ENCODE assay signal across 8 mouse cellular contexts in genomic region chr7:131881876-131882615, GRCm38 (mm10).
DNase-seq lines count a peak whose midpoint lies in the region; ATAC-seq and TF ChIP-seq lines count a peak whose summit lies in the region.

No protein-coding gene starts in this region.

- H3K9me3 ChIP-seq in kidney, embryonic 14.5 days (ENCODE audit: control insufficient read depth, low read length) = no peaks in the 10 kb centered on the region
- H3K9me3 ChIP-seq in neural tube, embryonic 13.5 days = no peaks in the 10 kb centered on the region

- no peak overlapping the region for H3K9ac ChIP-seq in kidney, embryonic 14.5 days (ENCODE audit: low read depth, low read length)
- no peak overlapping the region for H3K9ac ChIP-seq in liver, adult 2 months (ENCODE audit: low read depth, low read length)
- no peak overlapping the region for H3K9ac ChIP-seq in neural tube, embryonic 13.5 days

- no peaks in the 10 kb centered on the region for H3K36me3 ChIP-seq in kidney, embryonic 14.5 days (ENCODE audit: control insufficient read depth, insufficient read depth, low read length)
- no peaks in the 10 kb centered on the region for H3K36me3 ChIP-seq in liver, adult 2 months (ENCODE audit: control insufficient read depth, insufficient read depth, low read length)
- H3K36me3 ChIP-seq in neural tube, embryonic 13.5 days = no peaks in the 10 kb centered on the region

- no peak overlapping the region for H3K27ac ChIP-seq in kidney, embryonic 14.5 days (ENCODE audit: low read depth, low read length)
- no peak overlapping the region for H3K27ac ChIP-seq in liver, adult 2 months (replicated peaks; ENCODE audit: insufficient read depth, low read depth, low read length)
- no peak overlapping the region for H3K27ac ChIP-seq in neural tube, embryonic 13.5 days (replicated peaks)

- no peak overlapping the region for H3K4me3 ChIP-seq in kidney, embryonic 14.5 days (ENCODE audit: low read length)
- no peak overlapping the region for H3K4me3 ChIP-seq in liver, adult 2 months (ENCODE audit: insufficient read depth, low read depth, low read length)
- H3K4me3 ChIP-seq in neural tube, embryonic 13.5 days = no peak overlapping the region

- no peaks in the 10 kb centered on the region for H3K79me2 ChIP-seq in liver, adult 2 months (ENCODE audit: control insufficient read depth, insufficient read depth, low read length)

- TF ChIP-seq POLR2A in liver, adult 2 months (IDR thresholded peaks at IDR 0.05; ENCODE audit: extremely low read depth, insufficient read depth, low read length) = no peak

- H3K27me3 ChIP-seq in kidney, embryonic 14.5 days (ENCODE audit: control insufficient read depth, insufficient read depth, low read length) = no peaks in the 10 kb centered on the region; the same call in 1 of the 2 replicates
- no peaks in the 10 kb centered on the region for H3K27me3 ChIP-seq in liver, adult 2 months (ENCODE audit: control insufficient read depth, insufficient read depth, low read length)
- peaks cover 58% of the 10 kb centered on the region for H3K27me3 ChIP-seq in neural tube, embryonic 13.5 days

- peak; percentile 95 for TF ChIP-seq CTCF in liver, adult 2 months (IDR thresholded peaks at IDR 0.05; ENCODE audit: low read depth, low read length)

- 62% methylated on average over 5 of the region's 5 CpGs for WGBS in kidney, embryonic 14.5 days
- WGBS in liver, adult 2 months = 69% methylated on average over 5 of the region's 5 CpGs
- 53% methylated on average over 5 of the region's 5 CpGs for WGBS in neural tube, embryonic 13.5 days

- H3K4me1 ChIP-seq in kidney, embryonic 14.5 days (ENCODE audit: control insufficient read depth, insufficient read depth, low read length) = no peaks in the 10 kb centered on the region
- H3K4me1 ChIP-seq in liver, adult 2 months (ENCODE audit: control insufficient read depth, insufficient read depth, low read length) = no peaks in the 10 kb centered on the region
- H3K4me1 ChIP-seq in neural tube, embryonic 13.5 days (replicated peaks) = no peaks in the 10 kb centered on the region

- H3K4me2 ChIP-seq in kidney, embryonic 14.5 days (replicated peaks; ENCODE audit: low read depth, low read length) = no peak overlapping the region
- no peak overlapping the region for H3K4me2 ChIP-seq in neural tube, embryonic 13.5 days

- peak; percentile 39; the same call in 1 of the 2 replicates for ATAC-seq in kidney, embryonic 14.5 days (ENCODE audit: low FRiP score, low TSS enrichment)
- ATAC-seq in neural tube, embryonic 13.5 days (ENCODE audit: low read depth) = peak; percentile 50; the same call in 1 of the 2 replicates

- DNase-seq in ovary, postnatal 10 days (ENCODE audit: low spot score) = peak; percentile 43
- DNase-seq in ovary, adult 18-20 months (ENCODE audit: low spot score) = no peak
- DNase-seq in cerebellum, adult 8-10 months = peak; percentile 54
- peak; percentile 32 to 76 for DNase-seq in frontal cortex, postnatal 10 days (ENCODE audit: low spot score in 2 of 2)
- peak; percentile 8 for DNase-seq in liver, adult 2 months (ENCODE audit: extremely low read depth, low read depth, low spot score)
- DNase-seq in thymus, adult 18-20 months = peak; percentile 14 to 16
